Mouse (Mus musculus) CH12.LX (cell line): ENCODE measurements around the gene Abcb8. TPM values are rescaled to one million over a fixed set of nuclear protein-coding genes. Genes with fewer than 3 reads are reported as not detected.

Experiments
- DNase-seq: peaks from one replicate; pipeline ENCODE4 v3.0.0-alpha.2; 2013; ENCODE audit errors: extremely low read depth
- H3K27ac ChIP-seq: 2 replicates; pipeline ENCODE4 v1.5.1; 2012; ENCODE audit warnings: low read depth, mild to moderate bottlenecking, control low read depth, moderate library complexity; ENCODE audit not compliant: insufficient read depth
- H3K27me3 ChIP-seq: replicated peaks from 2 replicates; pipeline ENCODE3; 2012; ENCODE audit warnings: inconsistent platforms
- H3K36me3 ChIP-seq, 2 experiments: replicated peaks in 1 of 2; 2 replicates each; pipeline versions ENCODE3 to v1.6.1; 2012; ENCODE audit warnings: inconsistent platforms in 1 of 2, low read length in 1 of 2, mild to moderate bottlenecking in 1 of 2, mixed read lengths in 1 of 2, moderate library complexity in 1 of 2; ENCODE audit not compliant: control insufficient read depth in 1 of 2, insufficient read depth in 1 of 2
- H3K4me1 ChIP-seq, 2 experiments: 2 replicates each; pipeline ENCODE4 v1.6.1; 2012; ENCODE audit warnings: inconsistent platforms in 1 of 2, moderate library complexity in 1 of 2; ENCODE audit not compliant: insufficient read depth in 2 of 2, control insufficient read depth in 1 of 2
- H3K4me2 ChIP-seq: 2 replicates; pipeline ENCODE4 v1.6.1; 2012; ENCODE audit warnings: low read depth, mild to moderate bottlenecking, control low read depth; ENCODE audit not compliant: poor library complexity, insufficient read depth, severe bottlenecking
- H3K4me3 ChIP-seq, 3 experiments: fragments of 150-350 bp in 1 of 3; sonication (generic) in 1 of 3; replicated peaks in 1 of 3; 2 replicates each; pipeline versions ENCODE3 to v1.5.1; 2011 to 2012; ENCODE audit warnings: low read depth in 2 of 3, low read length in 2 of 3, mild to moderate bottlenecking in 2 of 3, moderate library complexity in 2 of 3, control low read depth in 1 of 3, improper control_type of control experiment in 1 of 3, inconsistent platforms in 1 of 3, mixed read lengths in 1 of 3; ENCODE audit not compliant: poor library complexity in 1 of 3
- H3K79me2 ChIP-seq: replicated peaks from 2 replicates; pipeline ENCODE4 v1.6.1; 2012; ENCODE audit warnings: mild to moderate bottlenecking, moderate library complexity; ENCODE audit not compliant: control insufficient read depth, poor library complexity, insufficient read depth, severe bottlenecking; ENCODE audit errors: extremely low read depth
- H3K9ac ChIP-seq: 2 replicates; pipeline ENCODE4 v1.6.1; 2012; ENCODE audit warnings: low read depth, mild to moderate bottlenecking, control low read depth, moderate library complexity; ENCODE audit not compliant: insufficient read depth
- H3K9me3 ChIP-seq: replicated peaks from 2 replicates; pipeline ENCODE3; 2012; ENCODE audit warnings: low read length, inconsistent platforms, mixed read lengths
- BHLHE40 ChIP-seq: IDR thresholded peaks from 2 replicates; pipeline ENCODE4 v1.6.1; 2011; ENCODE audit warnings: mild to moderate bottlenecking, low read depth, low read length, improper control_type of control experiment
- CHD1 ChIP-seq: IDR thresholded peaks from 2 replicates; pipeline ENCODE4 v1.6.1; 2012; ENCODE audit warnings: low read depth, low read length, improper control_type of control experiment, inconsistent platforms
- CHD2 ChIP-seq: IDR thresholded peaks from 2 replicates; pipeline ENCODE4 v1.6.1; 2011; ENCODE audit warnings: low read length, improper control_type of control experiment
- CTCF ChIP-seq, 2 experiments: IDR thresholded peaks in 1 of 2; conservative IDR thresholded peaks in 1 of 2; 2 replicates each; pipeline ENCODE4 v1.5.1; 2011 to 2012; ENCODE audit warnings: low read depth in 2 of 2, low read length in 2 of 2, improper control_type of control experiment in 1 of 2, inconsistent platforms in 1 of 2, mild to moderate bottlenecking in 1 of 2, moderate library complexity in 1 of 2
- E2F4 ChIP-seq: IDR thresholded peaks from 2 replicates; pipeline ENCODE4 v1.6.1; 2011; ENCODE audit warnings: low read depth, low read length, improper control_type of control experiment; ENCODE audit not compliant: insufficient replicate concordance
- ELF1 ChIP-seq: IDR thresholded peaks from 2 replicates; pipeline ENCODE4 v1.6.1; 2014; ENCODE audit warnings: low read depth, mild to moderate bottlenecking, inconsistent platforms, low read length, improper control_type of control experiment
- EP300 ChIP-seq: IDR thresholded peaks from 2 replicates; pipeline ENCODE4 v1.6.1; 2011; ENCODE audit warnings: low read length, improper control_type of control experiment
- ETS1 ChIP-seq: conservative IDR thresholded peaks from 2 replicates; pipeline ENCODE4 v1.6.1; 2012; ENCODE audit warnings: low read depth, mild to moderate bottlenecking, inconsistent platforms, low read length, improper control_type of control experiment, moderate library complexity
- GABPA ChIP-seq: IDR thresholded peaks from 2 replicates; pipeline ENCODE4 v1.6.1; 2012; ENCODE audit warnings: low read depth, low read length, improper control_type of control experiment, inconsistent platforms; ENCODE audit not compliant: insufficient replicate concordance
- JUN ChIP-seq: IDR thresholded peaks from 2 replicates; pipeline ENCODE4 v1.6.1; 2011; ENCODE audit warnings: low read depth, mild to moderate bottlenecking, low read length, improper control_type of control experiment, moderate library complexity; ENCODE audit not compliant: insufficient read depth
- JUND ChIP-seq: conservative IDR thresholded peaks from 2 replicates; pipeline ENCODE4 v1.6.1; 2011; ENCODE audit warnings: low read depth, low read length, improper control_type of control experiment
- KAT2A ChIP-seq: IDR thresholded peaks from 2 replicates; pipeline ENCODE4 v1.6.1; 2012; ENCODE audit warnings: low read length, improper control_type of control experiment, inconsistent platforms; ENCODE audit not compliant: insufficient replicate concordance
- MAFK ChIP-seq: IDR thresholded peaks from 2 replicates; pipeline ENCODE4 v1.6.1; 2011; ENCODE audit warnings: low read length, improper control_type of control experiment; ENCODE audit not compliant: insufficient replicate concordance
- MAX ChIP-seq: IDR thresholded peaks from 2 replicates; pipeline ENCODE4 v1.6.1; 2011; ENCODE audit warnings: low read length, improper control_type of control experiment
- MAZ ChIP-seq: IDR thresholded peaks from 2 replicates; pipeline ENCODE4 v1.6.1; 2012; ENCODE audit warnings: low read depth, mild to moderate bottlenecking, inconsistent platforms, low read length, improper control_type of control experiment, moderate library complexity
- MEF2A ChIP-seq: IDR thresholded peaks from 2 replicates; pipeline ENCODE4 v1.6.1; 2014; ENCODE audit warnings: low read depth, mild to moderate bottlenecking, inconsistent platforms, low read length, improper control_type of control experiment, borderline replicate concordance
- MXI1 ChIP-seq: IDR thresholded peaks from 2 replicates; pipeline ENCODE4 v1.6.1; 2011; ENCODE audit warnings: mild to moderate bottlenecking, low read depth, low read length, improper control_type of control experiment
- NELFE ChIP-seq: IDR thresholded peaks from 2 replicates; pipeline ENCODE4 v1.6.1; 2011; ENCODE audit warnings: low read depth, low read length, improper control_type of control experiment
- NRF1 ChIP-seq: IDR thresholded peaks from 2 replicates; pipeline ENCODE4 v1.6.1; 2014; ENCODE audit warnings: low read depth, mild to moderate bottlenecking, inconsistent platforms, low read length, improper control_type of control experiment, moderate library complexity
- PAX5 ChIP-seq: IDR thresholded peaks from 2 replicates; pipeline ENCODE4 v1.6.1; 2012; ENCODE audit warnings: low read length, inconsistent platforms, mixed read lengths
- POLR2AphosphoS2 ChIP-seq: IDR thresholded peaks from 2 replicates; pipeline ENCODE4 v1.6.1; 2011; ENCODE audit warnings: low read depth, low read length, improper control_type of control experiment
- RCOR1 ChIP-seq: conservative IDR thresholded peaks from 2 replicates; pipeline ENCODE4 v1.6.1; 2012; ENCODE audit warnings: low read depth, mild to moderate bottlenecking, inconsistent platforms, low read length, improper control_type of control experiment
- SIN3A ChIP-seq: IDR thresholded peaks from 2 replicates; pipeline ENCODE4 v1.6.1; 2012; ENCODE audit warnings: low read length, improper control_type of control experiment, inconsistent platforms
- SMC3 ChIP-seq: IDR thresholded peaks from 2 replicates; pipeline ENCODE4 v1.6.1; 2011; ENCODE audit warnings: low read depth, low read length, improper control_type of control experiment
- TBP ChIP-seq: conservative IDR thresholded peaks from 2 replicates; pipeline ENCODE4 v1.6.1; 2011; ENCODE audit warnings: low read depth, low read length, improper control_type of control experiment
- TCF12 ChIP-seq: IDR thresholded peaks from 2 replicates; pipeline ENCODE4 v1.6.1; 2014; ENCODE audit warnings: low read depth, mild to moderate bottlenecking, inconsistent platforms, low read length, improper control_type of control experiment
- UBTF ChIP-seq: IDR thresholded peaks from 2 replicates; pipeline ENCODE4 v1.6.1; 2012; ENCODE audit warnings: low read depth, mild to moderate bottlenecking, inconsistent platforms, low read length, improper control_type of control experiment, moderate library complexity
- USF1 ChIP-seq: IDR thresholded peaks from 2 replicates; pipeline ENCODE4 v1.6.1; 2014; ENCODE audit warnings: low read depth, mild to moderate bottlenecking, inconsistent platforms, low read length, improper control_type of control experiment
- USF2 ChIP-seq: conservative IDR thresholded peaks from 2 replicates; pipeline ENCODE4 v1.6.1; 2011; ENCODE audit warnings: low read depth, low read length, improper control_type of control experiment
- ZC3H11A ChIP-seq: IDR thresholded peaks from 2 replicates; pipeline ENCODE4 v1.6.1; 2012; ENCODE audit warnings: low read depth, mild to moderate bottlenecking, inconsistent platforms, low read length, improper control_type of control experiment
- ZKSCAN1 ChIP-seq: IDR thresholded peaks from 2 replicates; pipeline ENCODE4 v1.6.1; 2012; ENCODE audit warnings: low read depth, inconsistent platforms, low read length, improper control_type of control experiment, borderline replicate concordance
- ZMIZ1 ChIP-seq: IDR thresholded peaks from 2 replicates; pipeline ENCODE4 v1.6.1; 2012; ENCODE audit warnings: low read depth, mild to moderate bottlenecking, inconsistent platforms, low read length, improper control_type of control experiment
- ZNF384 ChIP-seq: IDR thresholded peaks from 2 replicates; pipeline ENCODE4 v1.6.1; 2012; ENCODE audit warnings: low read depth, low read length, improper control_type of control experiment, inconsistent platforms
- dilution Hi-C: fragments of 300-500 bp; cut with MboI; formaldehyde crosslinking; loops from 2 replicates; pipeline ENCODE4 v1.14.3; 2020; ENCODE audit warnings: low sequenced_read_pairs; ENCODE audit not compliant: extremely low pct_unique_long_range_greater_than_20kb, extremely low pct_ligation_motif_present
- in situ Hi-C: fragments of 300-500 bp; cut with MboI; formaldehyde crosslinking; loops from 3 replicates; pipeline ENCODE4 v1.14.3; 2019; ENCODE audit warnings: low sequenced_read_pairs, low pct_ligation_motif_present, low pct_unique_long_range_greater_than_20kb, mixed read lengths
- polyA plus RNA-seq: library from polyadenylated mRNA; unstranded; fragments of >175 nt; gene quantifications from 2 replicates; pipeline ENCODE4 v1.2.1, GENCODE M21; 2012; ENCODE audit warnings: low read depth; ENCODE audit not compliant: insufficient read length
- total RNA-seq, 2 experiments: library from RNA; depleted of rRNA; stranded (reverse); fragments of 300-350 nt in 1 of 2; fragments of >200 nt in 1 of 2; gene quantifications; 2 replicates each; pipeline ENCODE4 v1.2.3; 2012 to 2014

The Abcb8 gene
- total and polyA plus RNA-seq, 3 experiments: 31.0 to 58.7 (median 45.4) TPM

DNA sequence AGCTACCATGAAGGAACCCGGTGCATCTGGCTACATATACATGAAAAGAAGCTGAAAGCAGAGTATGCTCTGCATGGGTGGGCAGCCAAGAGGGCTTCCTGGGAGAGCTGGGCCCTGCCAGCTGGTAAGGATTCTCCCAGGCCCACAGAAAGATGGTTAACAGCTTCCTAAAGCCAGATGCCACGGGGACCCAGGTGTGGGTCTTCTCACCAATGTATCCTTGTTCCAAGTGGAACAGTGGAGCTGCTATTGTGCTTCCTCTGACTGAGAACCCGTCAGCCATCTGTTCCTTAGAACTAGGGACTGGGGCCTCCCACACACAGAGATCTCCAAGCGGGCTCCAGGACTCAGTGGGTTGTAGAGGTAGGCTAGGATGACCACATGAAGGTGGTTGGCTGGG lies 36.7 kb upstream of the Abcb8 start:
- H3K36me3 ChIP-seq: no peaks in the 10 kb centered on the region
- no peak overlapping the region for H3K9ac ChIP-seq
- H3K79me2 ChIP-seq: no peaks in the 10 kb centered on the region
- no peaks in the 10 kb centered on the region for H3K9me3 ChIP-seq
- H3K4me2 ChIP-seq: no peak overlapping the region
- dilution Hi-C loops (no loop called here), in situ Hi-C loops (no loop called here)
- H3K4me1 ChIP-seq: peaks cover 8 to 27% of the 10 kb centered on the region in 2 experiments
- no peak overlapping the region for H3K4me3 ChIP-seq
- no peak for TF ChIP-seq JUND
- TF ChIP-seq SIN3A: no peak
- TF ChIP-seq GABPA: no peak
- no peak for TF ChIP-seq ETS1
- TF ChIP-seq E2F4: no peak
- no peak for DNase-seq
- H3K27me3 ChIP-seq: peaks cover 61% of the 10 kb centered on the region
- no peak overlapping the region for H3K27ac ChIP-seq

DNA sequence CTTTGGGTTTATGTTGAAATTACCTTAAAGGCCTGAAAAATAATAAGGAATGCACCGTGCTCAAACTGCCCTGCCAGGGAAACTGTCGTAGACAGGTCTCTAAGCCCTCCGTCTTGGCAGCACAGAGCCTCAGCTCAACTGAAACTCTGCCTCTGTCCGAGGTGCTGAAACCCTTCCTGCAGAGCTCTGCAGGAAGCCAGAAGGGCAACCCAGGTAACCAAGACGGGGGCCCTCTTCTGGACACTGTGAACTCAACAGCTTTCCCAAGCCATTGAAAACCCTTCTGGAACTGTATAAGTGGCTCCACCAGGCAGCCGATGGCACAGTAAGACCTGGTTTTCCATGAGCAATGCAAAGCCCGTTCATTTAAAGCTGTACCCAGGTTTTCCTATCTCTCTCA lies 36.0 kb upstream of the Abcb8 start:
- Histone ChIP-seq H3K79me2 (no peaks in the 10 kb centered on the region), H3K4me1 (peaks cover 7 to 20% of the 10 kb centered on the region in 2 experiments), H3K9me3 (peaks cover 5% of the 10 kb centered on the region), H3K9ac (no peak overlapping the region), H3K27me3 (peaks cover 62% of the 10 kb centered on the region), H3K27ac (no peak overlapping the region), H3K4me3 (no peak overlapping the region), H3K4me2 (no peak overlapping the region), H3K36me3 (no peaks in the 10 kb centered on the region)
- peak; percentile 88 for DNase-seq
- dilution Hi-C loops (no loop called here), in situ Hi-C loops (no loop called here)
- TF ChIP-seq NELFE (no peak), EP300 (no peak), JUND (no peak), CHD2 (no peak), USF1 (no peak), CTCF (conservative IDR thresholded peaks at IDR 0.05 in 1 of 2, IDR thresholded peaks at IDR 0.05 in 1 of 2; ENCODE audit: low read depth in 2 of 2, low read length in 2 of 2) (peak in 1 of 2 experiments; percentile 78; a peak in 2 of 4 replicates), JUN (no peak), TCF12 (no peak), BHLHE40 (no peak), MAFK (no peak), MAZ (no peak), NRF1 (no peak), ZMIZ1 (no peak), MXI1 (no peak), ELF1 (0 out of 2 replicates have a peak, but pooled peaks have one; percentile 25), MAX (no peak), SMC3 (peak; percentile 74), MEF2A (no peak), RCOR1 (no peak), GABPA (no peak), TBP (no peak), ETS1 (no peak), KAT2A (no peak), PAX5 (no peak), UBTF (no peak), CHD1 (no peak), ZKSCAN1 (no peak), ZNF384 (no peak), E2F4 (no peak), USF2 (no peak), ZC3H11A (no peak), POLR2AphosphoS2 (no peak)
